Mouse (Mus musculus): ENCODE data around the gene Maml1. TPM values are rescaled to one million over a fixed set of nuclear protein-coding genes. Genes with fewer than 3 reads are reported as not detected.

The Maml1 gene
- total and polyA plus RNA-seq, 3 experiments: 20.8 to 27.8 (median 26.8) TPM

GRCm38 (mm10) chr11:50280053-50280452 lies 12.1 kb downstream of the Maml1 start:
- no peak for DNase-seq

GRCm38 (mm10) chr11:50279005-50279404 lies 13.1 kb downstream of the Maml1 start:
- DNase-seq: no peak

- DNase-seq: no peak
Observed at GRCm38 (mm10) chr11:50277706-50278105, 14.4 kb downstream of the Maml1 start.

GRCm38 (mm10) chr11:50277025-50277424 lies 15.1 kb downstream of the Maml1 start:
- no peak for DNase-seq

- DNase-seq: no peak
Observed at GRCm38 (mm10) chr11:50275568-50276151, 16.5 kb downstream of the Maml1 start.

- DNase-seq: no peak
Observed at GRCm38 (mm10) chr11:50275077-50275476, 17.0 kb downstream of the Maml1 start.

- DNase-seq: no peak
Observed at GRCm38 (mm10) chr11:50272819-50273218, 19.3 kb downstream of the Maml1 start.

- no peak for DNase-seq
Observed at GRCm38 (mm10) chr11:50269885-50270284, 22.2 kb downstream of the Maml1 start.

- no peak for DNase-seq
Observed at GRCm38 (mm10) chr11:50269163-50269562, 22.9 kb downstream of the Maml1 start.

GRCm38 (mm10) chr11:50266997-50267396 lies 25.1 kb downstream of the Maml1 start:
- no peak for DNase-seq

- DNase-seq: peak; percentile 42
Observed at GRCm38 (mm10) chr11:50265931-50266330, 26.2 kb downstream of the Maml1 start.

GRCm38 (mm10) chr11:50263198-50263597 lies 28.9 kb downstream of the Maml1 start:
- no peak for DNase-seq

GRCm38 (mm10) chr11:50262020-50262419 lies 30.1 kb downstream of the Maml1 start:
- no peak for DNase-seq

- no peak for DNase-seq
Observed at GRCm38 (mm10) chr11:50258310-50258709, 33.8 kb downstream of the Maml1 start.

GRCm38 (mm10) chr11:50256615-50257014 lies 35.5 kb downstream of the Maml1 start:
- no peak for DNase-seq

GRCm38 (mm10) chr11:50254010-50254580 lies 38.0 kb downstream of the Maml1 start:
- no peak for DNase-seq

- no peak for DNase-seq
Observed at GRCm38 (mm10) chr11:50253393-50253792, 38.7 kb downstream of the Maml1 start.

- no peak for DNase-seq
Observed at GRCm38 (mm10) chr11:50252684-50253265, 39.3 kb downstream of the Maml1 start.

GRCm38 (mm10) chr11:50252166-50252565 lies 39.9 kb downstream of the Maml1 start:
- DNase-seq: no peak

GRCm38 (mm10) chr11:50248473-50249171 lies 43.5 kb downstream of the Maml1 start:
- no peak for DNase-seq

- no peak for DNase-seq
Observed at GRCm38 (mm10) chr11:50245269-50245668, 46.8 kb downstream of the Maml1 start.

GRCm38 (mm10) chr11:50243926-50244325 lies 48.2 kb downstream of the Maml1 start:
- no peak for DNase-seq

GRCm38 (mm10) chr11:50240235-50240911 lies 51.7 kb downstream of the Maml1 start:
- DNase-seq: no peak
